Mouse (Mus musculus): Measurements from ENCODE around the gene Uhrf1bp1l.

Gene Uhrf1bp1l

DNA sequence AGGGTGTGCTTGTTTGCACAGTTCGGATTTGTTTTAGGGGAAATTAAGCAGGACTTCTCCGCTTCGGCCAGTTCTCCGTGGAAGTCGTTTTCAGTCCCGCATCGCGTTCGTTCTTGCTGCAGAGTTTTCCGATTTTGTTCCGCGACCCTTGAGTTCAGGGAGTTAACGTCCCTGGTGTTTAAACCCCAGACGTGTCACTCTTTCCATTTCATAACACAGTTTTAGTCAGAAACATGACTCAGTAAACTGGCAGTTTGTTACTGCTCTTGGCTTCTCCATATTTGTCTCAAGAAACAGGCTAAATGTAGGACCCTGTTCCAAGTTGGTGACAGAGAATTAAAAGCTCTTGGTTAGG, 852 bp downstream of the Uhrf1bp1l start:
- CTCF ChIA-PET = no interaction called here

DNA sequence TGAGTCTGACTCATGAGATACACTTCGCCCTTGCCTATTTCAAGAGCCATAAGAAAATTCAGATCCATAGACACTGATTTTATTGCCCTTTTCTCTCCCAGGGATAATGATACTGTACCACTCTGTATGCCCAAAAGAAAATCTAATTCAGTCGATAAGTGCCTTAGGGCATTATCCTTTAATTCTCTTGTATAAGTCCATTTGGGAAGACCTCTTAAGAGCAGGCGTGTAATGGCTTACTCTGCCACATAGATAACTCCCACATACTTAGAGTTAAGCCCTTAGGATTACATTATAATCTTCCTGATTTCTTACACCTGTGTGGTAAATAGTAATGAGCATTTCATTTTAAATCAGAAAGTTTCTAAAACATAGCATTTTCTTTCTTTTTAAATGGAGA, 1.8 kb downstream of the Uhrf1bp1l start:
- CTCF ChIA-PET = no interaction called here

DNA sequence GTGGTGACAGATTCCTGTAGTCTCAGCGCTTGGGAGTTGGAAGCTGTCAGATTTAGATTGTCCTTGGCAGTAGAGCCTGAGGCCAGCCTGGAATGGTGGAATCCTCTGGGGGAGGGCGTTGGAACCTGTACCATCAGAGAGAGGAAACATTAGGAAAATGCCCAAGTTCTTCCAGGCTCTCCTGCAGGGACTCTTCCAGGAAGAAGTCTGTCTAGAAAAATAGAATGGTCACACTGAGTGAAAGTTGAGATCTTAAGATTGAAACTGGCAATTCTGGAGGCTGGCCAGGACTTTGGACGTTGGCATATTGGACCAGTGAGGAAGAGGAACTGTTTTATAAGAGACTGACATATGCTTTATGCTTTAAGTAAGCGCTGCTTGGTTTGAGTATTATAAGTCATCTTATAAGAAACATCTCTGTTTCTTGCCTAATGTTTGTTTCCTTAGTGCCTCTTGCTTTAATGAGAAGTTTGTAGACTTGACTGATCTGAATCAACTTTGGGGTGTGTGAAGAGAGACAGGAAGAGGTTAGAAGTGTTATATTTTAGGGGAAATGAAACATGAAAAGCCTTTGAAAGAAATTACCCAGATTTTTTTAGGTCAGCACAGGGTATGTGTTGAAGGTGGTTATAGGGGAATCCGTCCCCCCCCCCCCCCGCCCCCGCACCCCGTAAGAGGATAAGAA, 2.6 kb downstream of the Uhrf1bp1l start:
- CTCF ChIA-PET = no interaction called here

DNA sequence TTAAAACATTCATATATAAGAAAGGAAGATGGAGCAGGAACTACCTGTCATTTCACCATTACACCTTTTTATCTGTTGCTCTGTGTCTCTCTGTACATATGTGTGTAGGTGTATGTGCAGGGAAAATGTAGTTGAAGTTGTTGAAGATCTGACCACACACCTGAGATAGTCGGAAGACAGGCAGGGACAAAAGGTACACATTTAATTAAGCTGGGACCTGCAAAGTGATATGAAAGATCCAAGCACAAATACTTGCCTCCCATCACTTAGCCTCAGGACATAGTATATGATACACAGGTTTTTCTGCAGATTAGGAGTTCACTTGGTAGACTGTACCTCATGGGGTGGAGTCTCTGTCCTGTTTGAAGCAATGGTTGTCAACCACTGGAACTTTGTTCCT, 3.1 kb downstream of the Uhrf1bp1l start:
- CTCF ChIA-PET = no interaction called here

DNA sequence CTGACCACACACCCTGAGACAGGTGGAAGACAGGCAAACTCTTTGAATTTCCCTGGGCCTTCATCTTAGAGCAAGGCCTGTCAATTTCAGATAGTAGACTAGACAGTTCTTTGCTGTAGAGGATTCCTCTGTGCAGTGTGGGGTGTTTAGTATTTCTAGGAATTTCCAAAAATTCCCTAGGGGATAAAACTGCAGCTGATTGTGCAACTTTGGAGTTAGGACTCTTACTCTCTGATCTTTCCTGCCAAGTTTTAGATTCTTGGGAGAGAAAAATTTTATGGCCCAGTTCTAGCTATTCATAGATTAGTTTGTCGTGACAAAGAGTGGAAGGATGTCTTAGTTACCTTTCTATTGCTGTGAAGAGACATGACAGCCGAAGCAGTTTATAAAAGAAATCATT, 3.8 kb downstream of the Uhrf1bp1l start:
- CTCF ChIA-PET = no interaction called here

DNA sequence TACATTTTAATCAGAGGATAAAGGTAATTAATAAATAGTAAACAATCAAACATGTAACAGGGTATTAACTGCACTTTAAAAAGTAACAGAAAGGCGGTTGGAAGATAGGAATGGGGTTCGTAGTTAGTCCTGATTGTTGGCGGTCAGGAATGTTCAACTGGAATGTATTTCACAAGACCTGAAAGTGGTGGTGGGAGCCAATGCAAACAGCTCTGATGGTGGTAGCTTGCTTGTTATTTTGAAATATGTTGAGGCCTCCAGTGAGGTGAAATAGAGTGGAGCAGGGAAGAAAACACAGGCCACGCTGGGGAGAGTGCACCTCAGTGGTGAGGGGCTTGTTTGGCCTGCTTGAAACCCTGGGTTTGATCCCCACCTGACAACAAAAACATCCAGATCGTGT, 6.3 kb downstream of the Uhrf1bp1l start:
- CTCF ChIA-PET = no interaction called here

DNA sequence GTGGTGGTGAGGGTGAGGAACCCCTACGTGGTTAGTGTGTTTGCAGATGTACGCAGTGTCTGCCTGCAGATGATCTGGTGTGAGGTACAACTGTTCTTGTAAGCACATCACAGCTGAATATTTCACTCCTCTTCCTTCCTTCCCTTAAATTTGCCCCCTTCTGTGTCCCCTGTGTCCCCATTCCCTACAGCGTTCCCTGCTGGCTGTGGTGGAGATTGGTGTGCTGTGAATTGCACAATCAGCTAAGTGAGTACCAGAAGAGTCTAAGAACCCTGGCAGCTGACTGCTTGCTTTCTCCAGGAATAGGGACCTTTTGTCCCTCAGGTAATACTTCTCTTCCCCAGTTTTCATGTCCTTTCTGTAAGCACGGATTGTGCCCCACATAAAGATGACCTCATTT, 10.4 kb downstream of the Uhrf1bp1l start:
- CTCF ChIA-PET = interaction anchor here (0.6 kb wide), 1 partner anchor 121 kb away, joined by 3 read pairs; no protein-coding TSS in a partner anchor

DNA sequence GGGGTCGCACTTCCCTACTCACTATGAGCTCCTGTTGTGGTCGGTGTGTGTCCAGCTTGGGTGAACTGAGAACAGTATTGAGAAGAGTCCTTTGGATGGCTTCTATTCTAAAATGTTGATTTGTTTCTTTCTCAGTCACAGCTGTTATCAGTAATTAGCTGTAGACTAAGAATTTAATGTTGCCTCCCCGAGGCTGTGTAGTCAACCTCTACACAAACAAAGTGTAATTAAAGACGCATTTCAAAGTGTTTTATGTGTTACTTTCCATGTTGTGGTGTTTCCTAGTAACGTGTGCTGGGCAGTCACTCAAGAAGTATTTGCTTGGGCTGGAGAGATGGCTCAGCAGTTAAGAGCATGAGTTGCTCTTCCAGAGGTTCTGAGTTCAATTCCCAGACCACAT, 16.0 kb downstream of the Uhrf1bp1l start:
- CTCF ChIA-PET = no interaction called here

DNA sequence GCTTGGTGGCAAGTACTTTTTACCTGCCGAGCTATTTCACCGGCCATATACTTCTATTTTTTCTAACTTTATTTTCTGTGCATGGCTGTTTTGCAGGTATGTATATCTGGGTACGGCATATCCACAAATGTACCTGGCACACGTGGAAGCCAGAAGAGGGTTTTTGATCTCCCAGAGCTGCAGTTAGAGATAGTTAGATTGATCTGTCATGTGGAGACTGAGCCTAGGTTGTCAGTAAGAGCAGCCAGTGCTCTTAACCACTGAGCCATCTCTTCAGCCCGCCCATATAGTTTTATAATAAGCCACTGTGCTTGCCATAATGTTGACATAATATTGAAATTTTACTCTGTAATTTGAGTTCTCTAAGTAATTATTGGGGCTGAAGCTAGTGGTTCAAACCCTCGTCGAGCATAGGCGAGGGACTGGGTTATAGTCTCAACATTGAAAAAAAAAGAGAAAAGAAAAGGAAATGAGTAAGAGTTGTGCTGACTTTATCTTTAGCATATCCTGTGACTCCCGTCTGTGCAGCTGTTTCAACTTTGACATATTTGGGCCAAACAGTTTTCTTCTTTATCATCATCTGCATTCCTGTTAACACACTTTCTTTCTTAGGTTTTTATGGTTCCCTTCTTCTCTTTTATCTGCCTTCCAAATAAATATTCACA, 19.8 kb downstream of the Uhrf1bp1l start:
- CTCF ChIA-PET = interaction anchor here (0.6 to 0.7 kb wide), 2 partner anchors 39 to 1502 kb away, joined by 3 to 5 read pairs; no protein-coding TSS in a partner anchor

DNA sequence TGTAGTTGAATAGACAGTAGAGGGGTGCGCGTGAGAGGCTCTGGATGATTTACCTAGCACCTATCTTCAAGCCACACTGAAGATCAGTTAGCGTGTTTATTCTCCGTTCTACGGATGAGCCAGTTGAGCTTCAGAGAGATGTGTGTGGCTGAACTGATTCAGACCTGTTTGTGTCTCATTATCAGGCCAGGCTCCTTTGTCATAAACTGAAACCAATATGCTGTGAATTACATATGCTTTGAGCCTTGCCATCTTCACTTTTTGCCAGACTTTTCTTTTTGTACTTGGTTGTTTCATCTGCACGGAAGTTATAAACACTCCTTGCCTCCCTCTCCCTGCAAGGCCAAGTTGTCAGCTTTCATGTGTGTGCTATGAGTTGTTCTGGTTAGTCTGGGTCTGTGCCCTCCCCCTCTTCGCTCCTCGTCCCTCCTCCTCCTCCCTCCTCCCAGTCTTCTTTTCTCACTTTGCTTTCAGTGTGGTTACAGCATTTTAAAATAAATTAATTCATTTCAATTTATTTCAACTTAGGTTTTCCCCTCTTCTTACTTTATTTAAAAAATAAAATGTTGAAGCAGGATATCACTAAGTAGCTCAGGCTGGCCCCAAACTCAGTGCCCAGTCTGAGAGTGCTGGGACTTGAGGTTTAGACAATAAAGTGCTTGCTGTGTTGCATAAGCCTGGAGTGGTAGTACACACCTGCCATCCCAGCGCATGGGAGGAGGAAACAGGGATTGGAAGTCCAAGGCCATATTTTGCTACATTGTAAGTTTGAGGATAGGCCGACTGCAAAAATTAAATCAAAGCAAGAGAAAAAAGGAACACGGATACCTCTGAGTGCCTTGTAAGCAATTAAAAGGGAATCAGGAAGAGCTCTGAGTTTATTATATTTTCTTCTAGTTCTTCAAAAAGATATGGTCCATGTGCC, 21.3 kb downstream of the Uhrf1bp1l start:
- CTCF ChIA-PET = no interaction called here

DNA sequence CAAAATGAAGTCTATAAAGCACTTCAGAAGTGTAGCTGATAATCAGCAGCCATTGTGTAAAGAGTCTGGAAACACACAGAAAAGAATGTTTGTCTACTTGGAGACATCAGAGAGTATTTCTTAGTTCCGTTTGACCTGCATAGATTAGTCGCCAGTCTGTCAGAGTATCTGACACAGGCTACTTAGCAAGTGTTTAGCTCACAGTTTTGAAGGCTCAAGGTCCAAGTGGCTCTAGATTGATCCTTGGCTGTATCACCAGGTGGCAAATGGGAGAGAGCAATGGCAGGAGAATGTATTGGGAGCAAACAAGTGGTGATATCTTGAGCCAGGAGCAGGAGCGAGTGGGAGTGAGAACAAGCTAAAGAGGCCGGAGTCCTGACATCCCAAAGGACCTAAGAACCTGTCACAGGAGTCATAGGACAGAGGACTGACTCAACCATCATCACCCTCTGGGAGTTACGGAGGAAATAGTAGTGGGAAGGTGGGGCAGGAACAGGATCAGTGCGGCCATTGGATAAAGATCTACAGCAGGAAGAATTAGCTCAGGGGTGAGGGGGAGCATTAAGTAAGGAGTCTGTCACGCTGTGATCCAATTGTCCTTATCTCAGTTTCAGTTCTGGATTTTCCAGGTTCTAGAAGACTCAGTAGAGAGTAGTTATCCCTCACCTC, 23.7 kb downstream of the Uhrf1bp1l start:
- CTCF ChIA-PET = interaction anchor here (0.6 kb wide), 1 partner anchor 116 kb away, joined by 4 read pairs; no protein-coding TSS in a partner anchor

DNA sequence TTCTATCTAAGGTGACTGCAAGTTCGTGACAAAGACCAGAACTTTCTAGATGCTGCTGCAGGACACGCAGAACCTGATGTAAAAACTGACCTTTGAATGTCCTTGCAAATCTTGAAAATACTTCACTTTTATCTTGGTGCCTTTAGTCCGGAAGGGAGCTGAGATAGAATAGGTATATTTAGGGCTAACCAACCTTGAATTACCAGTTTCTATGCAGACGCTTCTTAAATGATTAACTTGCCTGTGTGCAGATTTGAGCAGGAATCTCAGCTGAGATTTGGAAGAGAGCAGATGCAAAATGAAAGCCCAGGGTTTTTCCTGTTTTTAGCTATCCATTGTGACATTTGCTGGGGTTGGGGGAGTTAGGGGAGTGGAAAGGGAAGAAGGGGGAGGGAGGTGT, 24.3 kb downstream of the Uhrf1bp1l start:
- CTCF ChIA-PET = no interaction called here

DNA sequence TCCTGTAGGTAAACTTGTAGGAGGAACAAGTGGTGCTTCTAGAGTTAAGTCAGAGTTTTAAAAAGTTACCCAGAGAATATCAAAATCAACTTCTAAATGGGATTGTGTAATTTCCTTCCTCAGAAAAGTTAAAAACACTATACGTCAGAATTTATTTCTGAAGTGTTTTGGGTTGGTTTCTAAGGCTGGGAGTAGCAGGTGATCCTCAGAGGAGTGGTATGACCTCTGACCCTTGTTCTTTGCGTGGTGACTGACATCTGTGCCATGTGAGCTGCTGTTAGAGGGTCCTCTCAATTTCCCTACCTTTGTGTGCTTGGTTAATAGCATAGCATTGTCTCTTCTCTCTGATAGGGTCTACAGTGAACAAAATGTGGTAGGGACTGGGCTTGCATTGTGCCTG, 27.1 kb downstream of the Uhrf1bp1l start:
- CTCF ChIA-PET = no interaction called here

DNA sequence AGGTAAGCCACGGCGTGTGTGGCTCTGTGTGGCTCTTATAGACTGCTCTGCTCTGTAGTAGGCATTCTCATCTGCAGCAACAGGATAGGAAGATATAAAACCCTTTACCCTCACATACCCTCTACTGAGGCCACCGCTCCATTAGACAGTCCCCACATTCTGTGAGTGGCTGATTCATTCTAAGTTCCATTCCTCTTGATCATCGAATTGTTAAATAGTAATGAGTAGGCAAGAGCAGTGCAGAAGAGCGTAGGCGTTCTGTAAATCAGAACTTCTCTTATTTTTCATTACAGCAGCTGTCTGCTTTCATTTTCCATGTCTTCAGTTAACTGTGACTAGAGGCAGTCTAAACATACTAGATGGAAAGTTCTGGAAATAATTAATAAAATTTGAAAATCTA, 31.2 kb downstream of the Uhrf1bp1l start:
- CTCF ChIA-PET = no interaction called here

DNA sequence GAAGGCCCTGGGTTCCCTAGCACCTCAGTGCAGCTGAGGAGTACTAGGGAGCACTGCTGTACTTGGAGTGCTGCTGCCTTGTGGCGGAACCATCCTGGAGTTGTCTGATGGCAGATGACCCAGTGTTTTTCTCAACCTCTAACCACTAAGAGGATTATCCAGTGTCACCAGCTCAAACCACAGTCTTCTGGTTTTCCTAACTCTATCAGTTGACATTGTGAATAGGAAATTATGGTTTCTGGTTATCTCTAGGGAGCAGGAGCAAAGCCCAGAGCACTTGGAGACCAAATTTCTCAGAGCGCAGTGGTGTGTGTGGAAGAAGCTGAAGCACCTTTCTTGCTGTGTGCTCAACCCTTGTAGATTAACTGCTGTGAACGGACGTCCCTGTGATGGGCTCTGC, 47.1 kb downstream of the Uhrf1bp1l start:
- CTCF ChIA-PET = no interaction called here

DNA sequence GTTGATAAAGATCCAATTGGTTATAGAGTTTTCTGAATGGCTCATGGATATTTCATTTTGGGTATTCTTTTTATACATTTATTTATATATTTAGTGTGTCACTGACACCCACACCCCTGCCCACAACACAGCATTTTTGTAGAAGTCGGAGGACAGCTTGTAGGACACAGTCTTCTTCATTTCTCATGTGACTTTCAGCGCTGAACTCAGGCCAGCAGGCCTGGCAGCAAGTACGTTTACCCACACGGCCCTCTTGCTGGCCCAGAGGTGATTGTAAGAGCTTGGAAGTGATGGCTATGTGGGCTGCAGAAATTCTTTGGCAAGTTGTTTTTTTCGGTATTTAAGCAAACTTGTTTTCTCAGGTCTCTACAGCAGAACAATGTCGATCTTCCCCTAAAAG, 49.3 kb downstream of the Uhrf1bp1l start:
- CTCF ChIA-PET = no interaction called here

DNA sequence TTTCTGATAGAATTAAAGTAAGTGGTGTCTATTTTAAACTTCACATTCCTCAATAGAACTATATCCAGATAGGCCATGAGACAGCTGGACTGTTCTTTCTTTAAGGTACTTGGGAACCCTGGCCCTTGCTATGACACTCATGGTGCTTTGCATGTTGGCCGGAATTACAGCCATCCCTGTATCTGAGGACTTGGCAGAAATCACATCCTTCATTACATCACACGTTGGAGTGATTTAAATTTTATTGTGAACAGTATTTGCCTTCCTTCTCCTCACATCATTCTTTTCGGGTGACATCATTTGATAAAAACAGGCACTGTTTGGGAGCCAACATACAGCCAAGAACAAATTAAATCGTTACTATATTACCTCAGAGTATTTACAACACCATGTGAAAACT, 74.4 kb downstream of the Uhrf1bp1l start:
- CTCF ChIA-PET = no interaction called here

DNA sequence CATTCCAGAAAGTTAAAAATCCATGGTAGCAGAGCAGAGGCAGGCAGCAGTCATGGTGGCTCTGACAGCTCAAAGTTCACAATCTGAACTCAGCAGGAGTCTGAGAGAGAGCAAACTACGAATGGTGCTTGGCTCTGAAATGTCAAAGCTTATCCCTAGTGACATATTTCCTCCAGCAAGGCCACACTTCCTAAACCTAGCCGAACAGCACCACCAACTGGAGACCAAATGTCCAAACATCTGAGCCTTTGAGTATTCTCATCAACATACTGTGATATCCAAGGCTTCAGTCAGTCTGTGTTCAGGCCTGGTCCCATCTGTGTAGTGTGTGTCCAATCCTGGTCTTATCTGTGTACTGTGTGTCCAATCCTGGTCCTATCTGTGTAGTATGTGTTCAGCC, 79.1 kb downstream of the Uhrf1bp1l start:
- CTCF ChIA-PET = no interaction called here

DNA sequence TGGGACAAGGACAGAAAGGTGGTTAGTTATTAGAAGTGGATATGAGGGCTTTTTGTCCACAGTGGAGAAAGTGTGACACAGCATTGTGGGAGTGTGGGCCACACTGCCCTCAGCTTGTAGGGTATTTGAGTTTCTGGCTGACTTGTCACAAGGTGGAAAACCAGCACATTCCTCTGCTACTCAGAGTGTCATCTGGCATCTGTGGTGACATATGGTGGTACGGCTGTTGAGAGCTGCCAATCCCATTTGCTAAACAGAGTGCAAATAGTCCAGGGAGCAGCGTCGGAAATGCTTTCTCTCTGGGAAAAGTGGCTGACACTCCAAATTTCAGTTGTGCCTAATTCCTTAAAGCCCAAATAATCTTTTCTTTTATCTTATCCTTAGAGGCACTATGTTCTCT, 82.1 kb downstream of the Uhrf1bp1l start:
- CTCF ChIA-PET = no interaction called here

DNA sequence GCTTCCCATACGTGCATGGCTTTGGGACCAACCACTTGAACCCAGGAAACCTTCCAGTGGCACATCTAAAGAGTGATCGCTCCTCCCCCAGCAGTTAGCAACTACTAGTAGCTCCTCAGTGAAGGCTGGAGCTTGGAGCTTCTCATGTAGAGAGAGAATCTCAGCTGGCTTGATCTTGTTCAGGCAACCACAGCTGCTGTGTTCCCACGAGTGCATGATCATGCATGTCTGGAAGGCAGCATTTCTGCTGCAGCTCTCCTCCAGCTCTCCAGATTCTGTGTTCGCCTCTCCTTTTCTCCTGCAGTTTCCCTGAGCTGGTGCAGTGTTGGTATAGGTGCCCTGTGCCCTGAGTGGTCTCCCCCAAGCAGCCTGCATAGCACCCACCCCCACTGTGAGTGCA, 87.5 kb downstream of the Uhrf1bp1l start:
- CTCF ChIA-PET = no interaction called here

DNA sequence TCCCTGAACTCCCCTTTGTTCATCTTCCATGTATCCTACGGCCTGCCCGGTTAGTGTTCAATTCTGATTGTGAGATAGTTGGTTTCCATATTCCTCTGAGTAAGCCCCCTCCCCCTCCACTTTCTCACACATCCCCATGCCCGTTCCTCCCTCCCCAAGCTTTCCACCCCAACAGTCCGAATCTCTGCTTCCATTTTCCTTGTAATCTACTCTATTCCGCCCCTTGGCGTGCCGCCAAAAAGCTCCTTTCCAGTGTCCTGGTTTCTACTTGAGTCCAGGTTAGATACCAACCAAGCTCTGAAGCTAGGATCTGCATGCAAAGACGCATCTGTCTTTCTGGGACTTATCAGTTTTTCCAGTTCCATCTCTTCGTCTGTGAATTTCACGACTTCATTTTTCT, 88.4 kb downstream of the Uhrf1bp1l start:
- CTCF ChIA-PET = no interaction called here

DNA sequence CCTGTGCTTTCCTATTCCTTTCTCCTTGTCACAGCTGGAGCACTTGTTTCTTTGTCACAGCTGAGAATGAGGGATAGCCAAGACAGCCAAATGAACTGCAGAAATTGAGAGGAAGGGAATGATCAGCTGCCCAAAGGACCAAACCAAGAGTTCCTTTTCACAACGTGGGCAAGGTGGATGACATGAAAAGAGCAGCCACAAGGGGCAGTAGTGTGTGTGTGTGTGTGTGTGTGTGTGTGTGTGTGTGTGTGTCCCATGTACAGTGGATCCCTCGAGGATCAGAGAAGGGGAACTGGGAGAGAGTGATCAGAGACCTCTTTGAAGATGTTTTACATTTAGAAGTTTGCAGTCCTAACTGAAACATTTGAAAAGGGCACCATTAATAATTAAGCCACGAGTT, 92.7 kb downstream of the Uhrf1bp1l start:
- CTCF ChIA-PET = no interaction called here

All from spleen, embryonic (tissue).